Mouse (Mus musculus): ENCODE results near the gene Rassf4. TPM values are rescaled to one million over a fixed set of nuclear protein-coding genes. Genes with fewer than 3 reads are reported as not detected.
A peak's percentile ranks its signal among the peaks of the same experiment; 100 is the strongest.

Rassf4 gene
- polyA plus RNA-seq, 1 experiment: 14.2 TPM

GRCm38 (mm10) chr6:116663364-116663763 lies 10.4 kb downstream of the Rassf4 start:
- Histone ChIP-seq H3K27ac (ENCODE audit: control insufficient read depth, insufficient read depth, low read length) (no peak overlapping the region), H3K4me3 (ENCODE audit: control insufficient read depth, insufficient read depth, low read length) (no peak overlapping the region), H3K4me1 (replicated peaks; ENCODE audit: control insufficient read depth, insufficient read depth, low read length) (no peaks in the 10 kb centered on the region), H3K36me3 (ENCODE audit: control insufficient read depth, insufficient read depth, low read length) (no peaks in the 10 kb centered on the region), H3K27me3 (ENCODE audit: control insufficient read depth, insufficient read depth, low read length) (no peaks in the 10 kb centered on the region)
- DNase-seq: no peak
- 90% methylated on average over 2 of the region's 2 CpGs for WGBS
- TF ChIP-seq CTCF (IDR thresholded peaks at IDR 0.05; ENCODE audit: borderline replicate concordance, control insufficient read depth, extremely low read depth, insufficient read depth, low read length, poor library complexity) (no peak), POLR2A (IDR thresholded peaks at IDR 0.05; ENCODE audit: control insufficient read depth, extremely low read depth, insufficient read depth, low read length, poor library complexity) (no peak)

GRCm38 (mm10) chr6:116653684-116654454 lies 19.9 kb downstream of the Rassf4 start:
- no peaks in the 10 kb centered on the region for H3K36me3 ChIP-seq (ENCODE audit: control insufficient read depth, insufficient read depth, low read length)
- 72% methylated on average over 9 of the region's 9 CpGs for WGBS
- H3K4me1 ChIP-seq (replicated peaks; ENCODE audit: control insufficient read depth, insufficient read depth, low read length): no peaks in the 10 kb centered on the region
- no peak overlapping the region for H3K4me3 ChIP-seq (ENCODE audit: control insufficient read depth, insufficient read depth, low read length)
- no peaks in the 10 kb centered on the region; the same call in 1 of the 2 replicates for H3K27me3 ChIP-seq (ENCODE audit: control insufficient read depth, insufficient read depth, low read length)
- TF ChIP-seq POLR2A (IDR thresholded peaks at IDR 0.05; ENCODE audit: control insufficient read depth, extremely low read depth, insufficient read depth, low read length, poor library complexity) (no peak), CTCF (IDR thresholded peaks at IDR 0.05; ENCODE audit: borderline replicate concordance, control insufficient read depth, extremely low read depth, insufficient read depth, low read length, poor library complexity) (no peak)
- DNase-seq: peak; percentile 47
- H3K27ac ChIP-seq (ENCODE audit: control insufficient read depth, insufficient read depth, low read length): no peak overlapping the region

GRCm38 (mm10) chr6:116653191-116653590 lies 20.6 kb downstream of the Rassf4 start:
- H3K36me3 ChIP-seq (ENCODE audit: control insufficient read depth, insufficient read depth, low read length): no peaks in the 10 kb centered on the region
- H3K27me3 ChIP-seq (ENCODE audit: control insufficient read depth, insufficient read depth, low read length): no peaks in the 10 kb centered on the region; the same call in 1 of the 2 replicates
- DNase-seq: no peak
- TF ChIP-seq POLR2A (IDR thresholded peaks at IDR 0.05; ENCODE audit: control insufficient read depth, extremely low read depth, insufficient read depth, low read length, poor library complexity): no peak
- TF ChIP-seq CTCF (IDR thresholded peaks at IDR 0.05; ENCODE audit: borderline replicate concordance, control insufficient read depth, extremely low read depth, insufficient read depth, low read length, poor library complexity): no peak
- 88% methylated on average over 3 of the region's 3 CpGs for WGBS
- H3K4me3 ChIP-seq (ENCODE audit: control insufficient read depth, insufficient read depth, low read length): no peak overlapping the region
- H3K4me1 ChIP-seq (replicated peaks; ENCODE audit: control insufficient read depth, insufficient read depth, low read length): no peaks in the 10 kb centered on the region
- H3K27ac ChIP-seq (ENCODE audit: control insufficient read depth, insufficient read depth, low read length): no peak overlapping the region

- 14% methylated on average over 20 of the region's 20 CpGs for WGBS
- DNase-seq: no peak
- no peak overlapping the region for H3K4me3 ChIP-seq (ENCODE audit: control insufficient read depth, insufficient read depth, low read length)
- H3K36me3 ChIP-seq (ENCODE audit: control insufficient read depth, insufficient read depth, low read length): no peaks in the 10 kb centered on the region
- no peak overlapping the region for H3K27ac ChIP-seq (ENCODE audit: control insufficient read depth, insufficient read depth, low read length)
- no peaks in the 10 kb centered on the region; the same call in 1 of the 2 replicates for H3K27me3 ChIP-seq (ENCODE audit: control insufficient read depth, insufficient read depth, low read length)
- no peaks in the 10 kb centered on the region for H3K4me1 ChIP-seq (replicated peaks; ENCODE audit: control insufficient read depth, insufficient read depth, low read length)
- TF ChIP-seq POLR2A (IDR thresholded peaks at IDR 0.05; ENCODE audit: control insufficient read depth, extremely low read depth, insufficient read depth, low read length, poor library complexity) (no peak), CTCF (IDR thresholded peaks at IDR 0.05; ENCODE audit: borderline replicate concordance, control insufficient read depth, extremely low read depth, insufficient read depth, low read length, poor library complexity) (no peak)
Measured at GRCm38 (mm10) chr6:116651437-116652118, 22.2 kb downstream of the Rassf4 start.

GRCm38 (mm10) chr6:116650406-116650805 lies 23.3 kb downstream of the Rassf4 start, which contains the start of gene Depp1:
Gene Depp1 (plus strand): TSS chr6:116650609.
- DNase-seq: no peak
- WGBS: 14% methylated on average over 6 of the region's 6 CpGs
- no peaks in the 10 kb centered on the region; the same call in 1 of the 2 replicates for H3K27me3 ChIP-seq (ENCODE audit: control insufficient read depth, insufficient read depth, low read length)
- no peaks in the 10 kb centered on the region for H3K4me1 ChIP-seq (replicated peaks; ENCODE audit: control insufficient read depth, insufficient read depth, low read length)
- no peak within 1 kb of the TSS for H3K27ac ChIP-seq (ENCODE audit: control insufficient read depth, insufficient read depth, low read length)
- no peak within 1 kb of the TSS for H3K4me3 ChIP-seq (ENCODE audit: control insufficient read depth, insufficient read depth, low read length)
- H3K36me3 ChIP-seq (ENCODE audit: control insufficient read depth, insufficient read depth, low read length): no peaks in the 10 kb centered on the region
- TF ChIP-seq POLR2A (IDR thresholded peaks at IDR 0.05; ENCODE audit: control insufficient read depth, extremely low read depth, insufficient read depth, low read length, poor library complexity): no peak
- no peak for TF ChIP-seq CTCF (IDR thresholded peaks at IDR 0.05; ENCODE audit: borderline replicate concordance, control insufficient read depth, extremely low read depth, insufficient read depth, low read length, poor library complexity)

- no peak overlapping the region for H3K4me3 ChIP-seq (ENCODE audit: control insufficient read depth, insufficient read depth, low read length)
- 59% methylated on average over 7 of the region's 7 CpGs for WGBS
- H3K27me3 ChIP-seq (ENCODE audit: control insufficient read depth, insufficient read depth, low read length): no peaks in the 10 kb centered on the region; the same call in 1 of the 2 replicates
- no peaks in the 10 kb centered on the region for H3K36me3 ChIP-seq (ENCODE audit: control insufficient read depth, insufficient read depth, low read length)
- no peaks in the 10 kb centered on the region for H3K4me1 ChIP-seq (replicated peaks; ENCODE audit: control insufficient read depth, insufficient read depth, low read length)
- no peak for DNase-seq
- no peak overlapping the region for H3K27ac ChIP-seq (ENCODE audit: control insufficient read depth, insufficient read depth, low read length)
- TF ChIP-seq CTCF (IDR thresholded peaks at IDR 0.05; ENCODE audit: borderline replicate concordance, control insufficient read depth, extremely low read depth, insufficient read depth, low read length, poor library complexity) (no peak), POLR2A (IDR thresholded peaks at IDR 0.05; ENCODE audit: control insufficient read depth, extremely low read depth, insufficient read depth, low read length, poor library complexity) (no peak)
Measured at GRCm38 (mm10) chr6:116649811-116650210, 23.9 kb downstream of the Rassf4 start.
